Mouse (Mus musculus) limb, embryonic 15.5 days (tissue): Measurements from ENCODE around the gene Hsf5. TPM values are rescaled to one million over a fixed set of nuclear protein-coding genes. Genes with fewer than 3 reads are reported as not detected.

Experiments
- ATAC-seq: fragments of 200-750 bp; cut with Nextera tagmentation; 2 replicates; pipeline ENCODE4 v1.8.0; 2017; ENCODE audit warnings: low read depth, moderate TSS enrichment; ENCODE audit not compliant: insufficient number of reproducible peaks, low FRiP score, low TSS enrichment
- H3K27ac ChIP-seq: fragments of 300-500 bp; sonication (generic); 2 replicates; pipeline ENCODE4 v1.5.1; 2015; ENCODE audit warnings: moderate library complexity, mild to moderate bottlenecking, inconsistent platforms
- H3K27me3 ChIP-seq: fragments of 300-500 bp; sonication (generic); 2 replicates; pipeline ENCODE4 v1.6.1; 2015; ENCODE audit warnings: inconsistent platforms
- H3K36me3 ChIP-seq: fragments of 300-500 bp; sonication (generic); 2 replicates; pipeline ENCODE4 v1.6.1; 2015; ENCODE audit warnings: inconsistent platforms
- H3K4me1 ChIP-seq: fragments of 300-500 bp; sonication (generic); 2 replicates; pipeline ENCODE4 v1.6.1; 2015; ENCODE audit warnings: inconsistent platforms
- H3K4me2 ChIP-seq: fragments of 300-500 bp; sonication (generic); 2 replicates; pipeline ENCODE4 v1.6.1; 2015; ENCODE audit warnings: mild to moderate bottlenecking, inconsistent platforms
- H3K4me3 ChIP-seq: fragments of 300-500 bp; sonication (generic); 2 replicates; pipeline ENCODE4 v1.5.1; 2015; ENCODE audit warnings: mild to moderate bottlenecking, inconsistent platforms
- H3K9ac ChIP-seq: fragments of 300-500 bp; sonication (generic); 2 replicates; pipeline ENCODE4 v1.6.1; 2015; ENCODE audit warnings: inconsistent platforms
- H3K9me3 ChIP-seq: fragments of 300-500 bp; sonication (generic); 2 replicates; pipeline ENCODE4 v1.6.1; 2016; ENCODE audit warnings: inconsistent platforms
- WGBS: fragments of 180-500 bp; shearing (Covaris S2); methylation state at CpG from one replicate; pipeline ENCODE4 v1.1.7; 2015; 5-methylcytosine and 5-hydroxymethylcytosine counted together
- polyA plus RNA-seq: library from polyadenylated mRNA; unstranded; fragments of >200 nt; fragmentation: Nextera tagmentation; extraction: Ambion mirVana; gene quantifications from 2 replicates; pipeline ENCODE4 v1.2.1, GENCODE M21; 2015

The Hsf5 gene
- polyA plus RNA-seq, 1 experiment from 2014 or later: 0.22 TPM

- peak overlapping the region; percentile 80 for H3K4me3 ChIP-seq
- no peaks in the 10 kb centered on the region for H3K9me3 ChIP-seq
- ATAC-seq: no peak
- peaks cover 15% of the 10 kb centered on the region for H3K36me3 ChIP-seq
- peak overlapping the region; percentile 77 for H3K4me2 ChIP-seq
- WGBS: 37% methylated on average over 13 of the region's 13 CpGs
- peaks cover 61% of the 10 kb centered on the region for H3K4me1 ChIP-seq
- peak overlapping the region; percentile 64 for H3K9ac ChIP-seq
- no peaks in the 10 kb centered on the region for H3K27me3 ChIP-seq
- H3K27ac ChIP-seq: peak overlapping the region; percentile 96
Measured at GRCm38 (mm10) chr11:87592713-87593598, 24.0 kb upstream of the Hsf5 start.

- Histone ChIP-seq H3K27ac (peak overlapping the region; percentile 85), H3K27me3 (no peaks in the 10 kb centered on the region), H3K4me3 (peak overlapping the region; percentile 68), H3K4me1 (peaks cover 48% of the 10 kb centered on the region), H3K9ac (peak overlapping the region; percentile 70), H3K9me3 (no peaks in the 10 kb centered on the region), H3K36me3 (peaks cover 39% of the 10 kb centered on the region), H3K4me2 (peak overlapping the region; percentile 91)
- WGBS: under 1% methylated on average over 33 of the region's 37 CpGs
- ATAC-seq: peak; percentile 57
Measured at GRCm38 (mm10) chr11:87595327-87595841, 21.6 kb upstream of the Hsf5 start.

GRCm38 (mm10) chr11:87595976-87596375 is 21.0 kb upstream of the Hsf5 start:
- no peaks in the 10 kb centered on the region for H3K27me3 ChIP-seq
- H3K4me3 ChIP-seq: peak overlapping the region; percentile 68
- no peaks in the 10 kb centered on the region for H3K9me3 ChIP-seq

DNA sequence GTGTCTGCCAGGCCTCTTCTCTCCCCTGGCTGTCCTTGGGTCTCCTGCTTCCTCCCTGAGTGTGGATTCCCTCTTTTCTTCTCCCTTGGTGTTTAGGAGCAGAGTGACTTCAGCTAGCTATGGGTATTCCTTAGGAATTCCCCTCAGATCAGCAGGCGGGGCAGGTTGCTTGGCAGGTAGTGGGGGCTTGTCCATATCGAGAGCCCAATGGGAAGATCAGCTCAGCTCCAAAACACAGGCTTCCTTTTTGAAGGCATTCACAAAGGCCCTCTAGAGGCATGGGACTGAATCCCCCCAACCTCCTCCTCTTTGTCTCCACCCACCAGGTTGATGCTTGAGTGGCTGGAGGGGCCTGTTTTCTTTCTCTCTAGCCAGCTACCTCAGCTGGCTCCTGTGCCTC is 20.5 kb upstream of the Hsf5 start:
- Histone ChIP-seq H3K27me3 (no peaks in the 10 kb centered on the region), H3K27ac (no peak overlapping the region), H3K4me2 (peak overlapping the region; percentile 91), H3K36me3 (peaks cover 49% of the 10 kb centered on the region), H3K4me3 (peak overlapping the region; percentile 68), H3K9ac (no peak overlapping the region), H3K4me1 (peaks cover 45% of the 10 kb centered on the region), H3K9me3 (no peaks in the 10 kb centered on the region)
- WGBS: 35% methylated on average over 2 of the region's 2 CpGs
- ATAC-seq: no peak

More at GRCm38 (mm10) chr11:87595976-87596375, 21.0 kb upstream of the Hsf5 start:
- Histone ChIP-seq H3K4me1 (peaks cover 45% of the 10 kb centered on the region), H3K4me2 (peak overlapping the region; percentile 91), H3K36me3 (peaks cover 45% of the 10 kb centered on the region), H3K9ac (peak overlapping the region; percentile 70), H3K27ac (peak overlapping the region; percentile 85)
- ATAC-seq: no peak
- WGBS: 5% methylated on average over 7 of the region's 7 CpGs

GRCm38 (mm10) chr11:87597061-87597460 is 19.9 kb upstream of the Hsf5 start:
- Histone ChIP-seq H3K4me3 (no peak overlapping the region), H3K36me3 (peaks cover 54% of the 10 kb centered on the region), H3K4me1 (peaks cover 45% of the 10 kb centered on the region), H3K27ac (peak overlapping the region; percentile 11; the same call in 1 of the 2 replicates), H3K4me2 (no peak overlapping the region), H3K9ac (no peak overlapping the region), H3K9me3 (no peaks in the 10 kb centered on the region), H3K27me3 (no peaks in the 10 kb centered on the region)
- no peak for ATAC-seq

- 86% methylated on average over 13 of the region's 13 CpGs for WGBS
- peaks cover 74% of the 10 kb centered on the region for H3K36me3 ChIP-seq
- H3K4me2 ChIP-seq: no peak overlapping the region
- H3K27ac ChIP-seq: no peak overlapping the region
- no peaks in the 10 kb centered on the region for H3K27me3 ChIP-seq
- H3K9ac ChIP-seq: no peak overlapping the region
- peaks cover 26% of the 10 kb centered on the region for H3K4me1 ChIP-seq
- H3K4me3 ChIP-seq: no peak overlapping the region
- no peaks in the 10 kb centered on the region for H3K9me3 ChIP-seq
- no peak for ATAC-seq
Measured at GRCm38 (mm10) chr11:87599395-87600089, 17.4 kb upstream of the Hsf5 start.

- Histone ChIP-seq H3K27me3 (no peaks in the 10 kb centered on the region), H3K9ac (no peak overlapping the region), H3K4me2 (no peak overlapping the region), H3K4me3 (no peak overlapping the region), H3K9me3 (no peaks in the 10 kb centered on the region), H3K36me3 (peaks cover 81% of the 10 kb centered on the region), H3K4me1 (peaks cover 18% of the 10 kb centered on the region), H3K27ac (no peak overlapping the region)
- 94% methylated on average over 10 of the region's 10 CpGs for WGBS
- ATAC-seq: no peak
Measured at GRCm38 (mm10) chr11:87600322-87600853, 16.6 kb upstream of the Hsf5 start.

GRCm38 (mm10) chr11:87602234-87602633 is 14.7 kb upstream of the Hsf5 start:
- H3K36me3 ChIP-seq: peaks cover 96% of the 10 kb centered on the region
- H3K9me3 ChIP-seq: no peaks in the 10 kb centered on the region
- no peak overlapping the region for H3K9ac ChIP-seq
- no peak overlapping the region for H3K27ac ChIP-seq
- no peak overlapping the region for H3K4me3 ChIP-seq
- H3K27me3 ChIP-seq: no peaks in the 10 kb centered on the region
- 93% methylated on average over 9 of the region's 9 CpGs for WGBS
- no peak overlapping the region for H3K4me2 ChIP-seq
- peaks cover under 1% of the 10 kb centered on the region; the same call in 1 of the 2 replicates for H3K4me1 ChIP-seq
- no peak for ATAC-seq

DNA sequence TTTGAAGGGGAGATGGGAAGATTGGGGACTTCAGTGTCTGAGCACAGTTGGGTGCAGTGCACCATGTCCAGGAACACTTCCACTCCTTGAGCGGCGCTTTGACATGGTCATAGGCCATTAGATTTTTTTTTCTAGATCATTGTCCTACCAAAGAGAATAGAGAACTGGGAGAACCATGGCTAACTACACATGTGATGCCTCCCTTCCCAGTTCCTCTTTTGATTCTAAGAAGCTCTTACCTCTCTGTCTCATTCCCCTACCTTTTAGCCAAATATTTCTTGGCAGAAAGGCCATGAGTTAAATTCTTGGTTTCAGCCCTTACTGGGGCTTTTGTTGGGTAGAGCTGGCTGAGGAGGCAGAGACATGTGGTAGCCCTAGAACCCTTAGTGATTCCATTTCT is 13.4 kb upstream of the Hsf5 start:
- WGBS: 98% methylated on average over 2 of the region's 2 CpGs

GRCm38 (mm10) chr11:87609264-87609663 is 7.7 kb upstream of the Hsf5 start:
- no peak overlapping the region for H3K4me2 ChIP-seq
- H3K9ac ChIP-seq: no peak overlapping the region
- peaks cover 95% of the 10 kb centered on the region for H3K36me3 ChIP-seq
- no peaks in the 10 kb centered on the region for H3K27me3 ChIP-seq
- H3K4me3 ChIP-seq: no peak overlapping the region
- H3K4me1 ChIP-seq: peaks cover 3% of the 10 kb centered on the region; the same call in 1 of the 2 replicates
- 64% methylated on average over 7 of the region's 7 CpGs for WGBS
- H3K9me3 ChIP-seq: no peaks in the 10 kb centered on the region
- ATAC-seq: no peak
- H3K27ac ChIP-seq: no peak overlapping the region

More for the DNA sequence above, 13.4 kb upstream of the Hsf5 start:
- Histone ChIP-seq H3K27ac (no peak overlapping the region), H3K36me3 (peaks cover 96% of the 10 kb centered on the region), H3K27me3 (no peaks in the 10 kb centered on the region), H3K9me3 (no peaks in the 10 kb centered on the region), H3K4me3 (no peak overlapping the region), H3K4me2 (no peak overlapping the region), H3K4me1 (no peaks in the 10 kb centered on the region), H3K9ac (no peak overlapping the region)
- no peak for ATAC-seq

GRCm38 (mm10) chr11:87611547-87611946 is 5.4 kb upstream of the Hsf5 start:
- H3K9ac ChIP-seq: no peak overlapping the region
- WGBS: 81% methylated on average over 9 of the region's 9 CpGs
- H3K4me2 ChIP-seq: no peak overlapping the region
- H3K27me3 ChIP-seq: no peaks in the 10 kb centered on the region
- no peak overlapping the region for H3K27ac ChIP-seq
- H3K4me1 ChIP-seq: peaks cover 3% of the 10 kb centered on the region; the same call in 1 of the 2 replicates
- ATAC-seq: no peak
- H3K9me3 ChIP-seq: no peaks in the 10 kb centered on the region
- H3K4me3 ChIP-seq: no peak overlapping the region
- peaks cover 94% of the 10 kb centered on the region for H3K36me3 ChIP-seq
